Mouse (Mus musculus) neural tube, embryonic 13.5 days (tissue): ENCODE data around the gene Osbpl2. TPM values are rescaled to one million over a fixed set of nuclear protein-coding genes. Genes with fewer than 3 reads are reported as not detected.
A peak's percentile ranks its signal among the peaks of the same experiment; 100 is the strongest.

Experiments
- ATAC-seq: fragments of 200-750 bp; cut with Nextera tagmentation; 2 replicates; pipeline ENCODE4 v1.8.0; 2017; ENCODE audit warnings: low read depth, mild to moderate bottlenecking, moderate TSS enrichment, moderate library complexity
- H3K27ac ChIP-seq: fragments of 300-500 bp; sonication (generic); replicated peaks from 2 replicates; pipeline ENCODE4 v1.5.1; 2015; ENCODE audit warnings: moderate library complexity, mild to moderate bottlenecking, inconsistent platforms
- H3K27me3 ChIP-seq: fragments of 300-500 bp; sonication (generic); 2 replicates; pipeline ENCODE4 v1.6.1; 2015; ENCODE audit warnings: mild to moderate bottlenecking, inconsistent platforms
- H3K36me3 ChIP-seq: fragments of 300-500 bp; sonication (generic); 2 replicates; pipeline ENCODE4 v1.6.1; 2015; ENCODE audit warnings: mild to moderate bottlenecking, inconsistent platforms
- H3K4me1 ChIP-seq: fragments of 300-500 bp; sonication (generic); replicated peaks from 2 replicates; pipeline ENCODE4 v1.6.1; 2015; ENCODE audit warnings: inconsistent platforms
- H3K4me2 ChIP-seq: fragments of 300-500 bp; sonication (generic); 2 replicates; pipeline ENCODE4 v1.6.1; 2015; ENCODE audit warnings: inconsistent platforms, mild to moderate bottlenecking, moderate library complexity
- H3K4me3 ChIP-seq: fragments of 300-500 bp; sonication (generic); 2 replicates; pipeline ENCODE4 v1.5.1; 2015; ENCODE audit warnings: mild to moderate bottlenecking, inconsistent platforms
- H3K9ac ChIP-seq: fragments of 300-500 bp; sonication (generic); 2 replicates; pipeline ENCODE4 v1.6.1; 2015; ENCODE audit warnings: moderate library complexity, mild to moderate bottlenecking, inconsistent platforms
- H3K9me3 ChIP-seq: fragments of 300-500 bp; sonication (generic); 2 replicates; pipeline ENCODE4 v1.6.1; 2016; ENCODE audit warnings: inconsistent platforms
- WGBS: fragments of 180-500 bp; shearing (Covaris S2); methylation state at CpG from one replicate; pipeline ENCODE4 v1.1.7; 2015; 5-methylcytosine and 5-hydroxymethylcytosine counted together
- polyA plus RNA-seq: library from polyadenylated mRNA; unstranded; fragments of >200 nt; fragmentation: Nextera tagmentation; extraction: Ambion mirVana; gene quantifications from 2 replicates; pipeline ENCODE4 v1.2.1, GENCODE M21; 2015

The Osbpl2 gene
- polyA plus RNA-seq, 1 experiment from 2014 or later = 61.2 TPM

DNA sequence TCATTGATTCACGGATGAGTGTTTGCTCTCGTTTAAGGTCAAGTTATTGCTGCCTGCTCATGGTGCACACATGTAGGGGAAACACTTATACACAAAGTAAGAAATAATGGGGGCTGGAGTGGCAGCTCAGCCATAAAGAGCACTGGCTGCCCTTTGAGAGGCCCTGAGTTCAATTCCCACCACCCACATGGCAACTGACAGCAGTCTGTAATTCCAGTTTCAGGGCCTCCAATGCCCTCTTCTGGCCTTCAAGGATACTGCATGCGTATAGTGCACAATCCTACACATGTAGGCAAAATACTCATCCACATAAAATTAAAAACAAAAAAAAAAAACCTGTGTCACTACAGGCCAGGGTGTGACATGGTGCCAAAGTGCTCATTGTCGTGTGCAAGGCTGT lies 31.6 kb upstream of the Osbpl2 start:
- ATAC-seq = no peak
- H3K4me3 ChIP-seq = no peak overlapping the region
- H3K36me3 ChIP-seq = peaks cover 36% of the 10 kb centered on the region
- no peak overlapping the region for H3K9ac ChIP-seq
- H3K4me2 ChIP-seq = no peak overlapping the region
- 93% methylated on average over 4 of the region's 4 CpGs for WGBS
- no peaks in the 10 kb centered on the region for H3K27me3 ChIP-seq
- peaks cover 5% of the 10 kb centered on the region; the same call in 1 of the 2 replicates for H3K4me1 ChIP-seq
- no peak overlapping the region for H3K27ac ChIP-seq
- no peaks in the 10 kb centered on the region for H3K9me3 ChIP-seq

GRCm38 (mm10) chr2:180090285-180090684 lies 28.8 kb upstream of the Osbpl2 start:
- Histone ChIP-seq H3K4me2 (no peak overlapping the region), H3K36me3 (peaks cover 14% of the 10 kb centered on the region)

DNA sequence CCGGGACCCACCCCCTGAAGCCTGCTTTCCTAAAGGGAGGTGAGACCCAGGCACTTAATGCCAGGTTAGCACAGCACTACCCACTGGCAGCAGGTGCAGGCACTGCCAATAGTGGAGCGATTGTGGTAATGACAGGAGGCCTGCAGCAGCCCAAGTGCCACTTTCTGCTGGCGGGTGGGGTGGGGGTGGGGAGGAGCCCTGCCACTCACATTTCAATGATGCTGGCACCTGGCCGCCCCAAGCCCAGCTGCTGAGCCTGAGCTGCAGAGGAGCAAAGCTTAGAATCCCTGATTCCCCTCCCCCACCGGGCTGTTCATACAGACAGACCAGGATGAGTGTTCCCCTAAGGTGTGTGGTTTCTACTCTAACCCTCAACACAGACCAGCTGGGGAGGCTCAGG lies 23.4 kb upstream of the Osbpl2 start:
- 0 out of 2 replicates have a peak, but pooled peaks have one; percentile 32 for ATAC-seq

More at GRCm38 (mm10) chr2:180090285-180090684, 28.8 kb upstream of the Osbpl2 start:
- 70% methylated on average over 11 of the region's 11 CpGs for WGBS
- Histone ChIP-seq H3K9me3 (no peaks in the 10 kb centered on the region), H3K27me3 (no peaks in the 10 kb centered on the region), H3K4me3 (no peak overlapping the region), H3K9ac (no peak overlapping the region), H3K27ac (no peak overlapping the region), H3K4me1 (peaks cover 5% of the 10 kb centered on the region; the same call in 1 of the 2 replicates)
- no peak for ATAC-seq

GRCm38 (mm10) chr2:180097585-180097984 lies 21.5 kb upstream of the Osbpl2 start:
- Histone ChIP-seq H3K27ac (no peak overlapping the region), H3K4me1 (peaks cover 25% of the 10 kb centered on the region), H3K4me3 (no peak overlapping the region), H3K9ac (no peak overlapping the region), H3K9me3 (no peaks in the 10 kb centered on the region), H3K4me2 (no peak overlapping the region), H3K36me3 (no peaks in the 10 kb centered on the region), H3K27me3 (peaks cover 54% of the 10 kb centered on the region)
- ATAC-seq = no peak
- 41% methylated on average over 3 of the region's 3 CpGs for WGBS

More for the DNA sequence above, 23.4 kb upstream of the Osbpl2 start:
- Histone ChIP-seq H3K4me2 (no peak overlapping the region), H3K4me1 (peaks cover 20% of the 10 kb centered on the region), H3K36me3 (no peaks in the 10 kb centered on the region), H3K27me3 (peaks cover 35% of the 10 kb centered on the region), H3K9me3 (no peaks in the 10 kb centered on the region), H3K27ac (no peak overlapping the region), H3K9ac (no peak overlapping the region), H3K4me3 (no peak overlapping the region)
- 28% methylated on average over 5 of the region's 5 CpGs for WGBS

GRCm38 (mm10) chr2:180098167-180098566 lies 20.9 kb upstream of the Osbpl2 start:
- peaks cover 31% of the 10 kb centered on the region for H3K4me1 ChIP-seq
- peaks cover 60% of the 10 kb centered on the region for H3K27me3 ChIP-seq
- no peak overlapping the region for H3K4me3 ChIP-seq
- no peaks in the 10 kb centered on the region for H3K9me3 ChIP-seq
- ATAC-seq = no peak
- H3K36me3 ChIP-seq = no peaks in the 10 kb centered on the region
- H3K4me2 ChIP-seq = no peak overlapping the region
- 43% methylated on average over 5 of the region's 5 CpGs for WGBS
- H3K9ac ChIP-seq = no peak overlapping the region
- no peak overlapping the region for H3K27ac ChIP-seq

- Histone ChIP-seq H3K36me3 (no peaks in the 10 kb centered on the region), H3K4me2 (peak overlapping the region; percentile 31), H3K9me3 (no peaks in the 10 kb centered on the region), H3K27ac (no peak overlapping the region), H3K4me3 (no peak overlapping the region), H3K4me1 (peaks cover 44% of the 10 kb centered on the region), H3K9ac (peak overlapping the region; percentile 44), H3K27me3 (peaks cover 73% of the 10 kb centered on the region)
- ATAC-seq = no peak
- 4% methylated on average over 15 of the region's 15 CpGs for WGBS
These were observed 19.6 kb upstream of the Osbpl2 start for GRCm38 (mm10) chr2:180099529-180099928.

DNA sequence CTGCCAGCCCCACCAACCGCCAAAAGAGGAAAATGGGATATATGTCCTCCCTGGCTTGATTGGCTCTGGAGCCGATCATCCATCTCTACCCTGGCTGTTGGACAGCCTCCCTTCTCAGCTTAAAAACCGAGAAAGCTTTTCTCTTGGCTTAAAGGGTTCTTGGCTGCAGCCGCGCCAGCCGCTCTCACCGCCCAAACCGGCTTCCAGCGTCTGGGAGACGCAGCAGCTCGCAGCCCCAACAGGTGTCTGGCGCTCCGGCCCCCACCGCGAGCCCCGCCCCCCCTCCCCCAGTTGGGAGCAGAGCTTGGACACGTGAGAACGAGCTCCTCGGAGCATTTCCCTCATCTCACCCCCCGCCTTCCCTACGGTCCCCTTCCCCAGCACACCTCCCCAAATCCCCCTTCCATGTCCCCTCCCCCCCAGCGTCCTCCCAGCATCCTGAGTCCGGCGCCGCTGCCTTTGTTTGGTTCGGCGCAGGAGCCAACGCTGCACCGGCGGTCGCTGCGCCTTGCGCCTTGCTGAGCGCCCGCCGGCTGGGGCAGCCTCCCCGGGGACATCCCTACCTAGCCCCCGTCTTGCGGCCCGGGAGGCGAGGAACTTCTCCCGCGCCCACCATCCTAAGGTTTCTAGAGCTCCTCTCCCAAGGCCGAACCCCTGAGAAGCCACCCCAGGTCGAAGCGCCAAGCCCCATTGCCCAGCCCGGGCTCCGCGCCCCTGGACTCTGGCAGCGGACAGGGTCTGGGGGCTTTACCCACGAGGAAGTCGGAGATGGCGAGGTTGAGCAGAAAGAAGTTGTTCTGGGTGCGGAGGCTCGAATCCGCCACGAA lies 15.7 kb upstream of the Osbpl2 start:
- Histone ChIP-seq H3K4me2 (peak overlapping the region; percentile 96), H3K27ac (no peak overlapping the region), H3K9me3 (no peaks in the 10 kb centered on the region), H3K4me3 (peak overlapping the region; percentile 62), H3K4me1 (peaks cover 48% of the 10 kb centered on the region), H3K36me3 (no peaks in the 10 kb centered on the region), H3K27me3 (peaks cover 77% of the 10 kb centered on the region), H3K9ac (peak overlapping the region; percentile 70)
- under 1% methylated on average over 57 of the region's 57 CpGs for WGBS
- peak; percentile 6; the same call in 1 of the 2 replicates for ATAC-seq

DNA sequence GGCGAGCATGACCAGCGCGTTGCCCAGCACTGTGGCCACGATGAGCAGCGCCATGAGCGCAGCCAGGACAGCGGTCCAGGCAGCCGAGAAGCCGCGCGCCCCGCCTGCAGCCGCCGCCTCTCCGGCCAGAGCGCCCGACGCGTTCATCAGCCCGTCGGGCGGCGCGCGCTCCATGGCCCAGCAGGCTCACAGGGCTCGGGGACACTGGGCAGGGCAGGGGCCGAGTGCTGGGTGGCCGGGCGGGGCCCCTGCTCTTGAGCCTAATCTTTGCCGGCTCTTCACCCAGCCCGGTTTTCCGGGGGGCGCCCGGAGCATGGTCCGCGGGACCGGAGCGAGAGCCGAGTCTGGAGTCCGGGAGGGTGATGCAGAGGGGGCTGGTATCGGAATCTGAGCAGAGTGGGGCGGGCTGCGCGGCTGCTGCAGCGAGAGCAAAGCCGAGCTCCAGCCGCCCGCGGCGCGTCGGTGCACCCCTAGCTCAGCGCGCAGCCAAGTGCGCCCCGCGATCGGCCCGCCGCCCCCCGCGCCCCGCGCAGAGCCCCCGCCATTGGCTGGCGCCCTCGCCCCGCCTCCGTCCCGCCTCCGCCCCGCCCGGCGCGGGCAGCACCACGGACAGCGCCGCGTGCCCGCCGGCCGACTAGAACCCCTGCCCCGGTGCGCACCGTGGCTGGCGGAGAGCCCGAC lies 15.0 kb upstream of the Osbpl2 start, which contains the start of gene Hrh3:
TSS of gene Hrh3 (minus strand) at position 511 of the 681 bp plus-strand sequence.
- Histone ChIP-seq H3K4me2 (peak within 1 kb of the TSS; percentile 96), H3K4me3 (peak within 1 kb of the TSS; percentile 62), H3K4me1 (peaks cover 46% of the 10 kb centered on the region), H3K36me3 (no peaks in the 10 kb centered on the region), H3K9me3 (no peaks in the 10 kb centered on the region), H3K9ac (peak within 1 kb of the TSS; percentile 70), H3K27ac (no peak within 1 kb of the TSS), H3K27me3 (peaks cover 69% of the 10 kb centered on the region)
- WGBS = under 1% methylated on average over 61 of the region's 87 CpGs
- peak; percentile 72 for ATAC-seq

GRCm38 (mm10) chr2:180104659-180105377 lies 14.3 kb upstream of the Osbpl2 start:
- Histone ChIP-seq H3K27ac (no peak overlapping the region), H3K4me3 (peak overlapping the region; percentile 62), H3K9me3 (no peaks in the 10 kb centered on the region), H3K36me3 (no peaks in the 10 kb centered on the region), H3K9ac (peak overlapping the region; percentile 70), H3K27me3 (peaks cover 62% of the 10 kb centered on the region), H3K4me1 (peaks cover 39% of the 10 kb centered on the region), H3K4me2 (peak overlapping the region; percentile 96)
- 7% methylated on average over 24 of the region's 24 CpGs for WGBS
- ATAC-seq = peak; percentile 34; the same call in 1 of the 2 replicates

- Histone ChIP-seq H3K27ac (no peak overlapping the region), H3K36me3 (no peaks in the 10 kb centered on the region), H3K9me3 (no peaks in the 10 kb centered on the region), H3K9ac (no peak overlapping the region), H3K27me3 (peaks cover 55% of the 10 kb centered on the region), H3K4me2 (no peak overlapping the region), H3K4me1 (peaks cover 35% of the 10 kb centered on the region), H3K4me3 (no peak overlapping the region)
- 38% methylated on average over 8 of the region's 8 CpGs for WGBS
- no peak for ATAC-seq
These were observed 13.5 kb upstream of the Osbpl2 start for GRCm38 (mm10) chr2:180105441-180106190.

DNA sequence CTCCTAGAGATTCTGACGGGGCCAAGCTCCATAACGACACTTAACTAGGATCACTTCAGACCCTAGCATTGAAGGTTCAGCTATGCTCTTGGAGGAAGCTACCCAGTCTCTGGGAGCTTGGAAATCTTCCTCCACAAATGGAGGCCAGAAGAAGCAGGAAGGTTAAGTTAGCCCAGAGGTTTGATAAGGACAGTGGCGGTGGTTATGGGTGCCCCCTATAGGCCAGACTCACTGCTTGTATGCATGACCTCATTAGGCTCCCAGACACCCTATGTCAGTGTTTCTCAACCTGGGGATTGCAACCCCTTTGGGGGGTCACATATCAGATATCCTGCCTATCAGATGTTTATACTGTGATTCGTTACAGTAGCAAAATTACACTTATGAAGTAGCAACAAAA lies 12.0 kb upstream of the Osbpl2 start:
- peaks cover 40% of the 10 kb centered on the region for H3K27me3 ChIP-seq
- no peak overlapping the region for H3K9ac ChIP-seq
- WGBS = 73% methylated on average over 4 of the region's 4 CpGs
- H3K4me1 ChIP-seq = peaks cover 35% of the 10 kb centered on the region
- H3K9me3 ChIP-seq = no peaks in the 10 kb centered on the region
- no peaks in the 10 kb centered on the region for H3K36me3 ChIP-seq
- no peak overlapping the region for H3K4me2 ChIP-seq
- H3K27ac ChIP-seq = no peak overlapping the region
- no peak for ATAC-seq
- H3K4me3 ChIP-seq = no peak overlapping the region
